Mouse (Mus musculus): ENCODE measurements around the gene Fam169b. TPM values are rescaled to one million over a fixed set of nuclear protein-coding genes. Genes with fewer than 3 reads are reported as not detected.
A peak's percentile ranks its signal among the peaks of the same experiment; 100 is the strongest.

The Fam169b gene
- polyA plus RNA-seq, 1 experiment from 2014 or later, result 0.42 TPM

- H3K9me3 ChIP-seq (ENCODE audit: control insufficient read depth, low read length), result no peaks in the 10 kb centered on the region
- H3K27ac ChIP-seq (ENCODE audit: low read length), result no peak overlapping the region
- no peaks in the 10 kb centered on the region for H3K4me1 ChIP-seq (ENCODE audit: control insufficient read depth, insufficient read depth, low read length)
- ATAC-seq, result peak; percentile 78
- H3K4me3 ChIP-seq (ENCODE audit: low read length), result no peak overlapping the region
- H3K27me3 ChIP-seq (replicated peaks; ENCODE audit: control insufficient read depth, insufficient read depth, low read length), result no peaks in the 10 kb centered on the region
- H3K36me3 ChIP-seq (ENCODE audit: control insufficient read depth, insufficient read depth, low read length), result no peaks in the 10 kb centered on the region
- 65% methylated on average over 14 of the region's 14 CpGs for WGBS
- H3K4me2 ChIP-seq (ENCODE audit: low read depth, low read length), result no peak overlapping the region
- H3K9ac ChIP-seq (ENCODE audit: low read depth, low read length), result no peak overlapping the region
Observed at GRCm38 (mm10) chr7:68320078-68320810, 46.6 kb downstream of the Fam169b start.

DNA sequence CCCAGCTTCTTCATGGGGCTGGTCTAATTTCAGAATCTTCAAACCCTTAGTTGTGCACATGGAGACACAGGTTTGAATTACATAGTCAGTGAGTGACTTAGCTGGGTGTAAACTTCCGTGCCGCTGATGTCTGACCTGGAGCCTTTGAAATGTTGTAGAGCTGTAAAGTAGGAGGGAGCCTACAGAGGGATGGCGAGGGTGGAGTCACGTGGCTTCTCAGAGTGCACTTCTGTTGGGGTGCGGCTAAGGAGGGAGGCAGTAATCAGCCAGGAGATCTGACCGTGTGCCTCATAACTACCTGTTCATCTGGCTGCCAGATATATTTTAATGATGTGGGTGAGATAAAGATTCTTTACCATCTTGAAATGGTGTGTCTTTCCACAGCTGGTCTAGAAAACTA lies 49.4 kb downstream of the Fam169b start:
- H3K27me3 ChIP-seq (replicated peaks; ENCODE audit: control insufficient read depth, insufficient read depth, low read length), result no peaks in the 10 kb centered on the region
- H3K36me3 ChIP-seq (ENCODE audit: control insufficient read depth, insufficient read depth, low read length), result no peaks in the 10 kb centered on the region
- no peak overlapping the region for H3K4me3 ChIP-seq (ENCODE audit: low read length)
- 53% methylated on average over 6 of the region's 6 CpGs for WGBS
- no peak overlapping the region for H3K27ac ChIP-seq (ENCODE audit: low read length)
- peak; percentile 86 for ATAC-seq
- H3K4me2 ChIP-seq (ENCODE audit: low read depth, low read length), result no peak overlapping the region
- no peaks in the 10 kb centered on the region for H3K9me3 ChIP-seq (ENCODE audit: control insufficient read depth, low read length)
- H3K9ac ChIP-seq (ENCODE audit: low read depth, low read length), result no peak overlapping the region
- no peaks in the 10 kb centered on the region for H3K4me1 ChIP-seq (ENCODE audit: control insufficient read depth, insufficient read depth, low read length)

GRCm38 (mm10) chr7:68326190-68326722 lies 52.6 kb downstream of the Fam169b start:
- ATAC-seq, result no peak
- no peaks in the 10 kb centered on the region for H3K4me1 ChIP-seq (ENCODE audit: control insufficient read depth, insufficient read depth, low read length)
- H3K27ac ChIP-seq (ENCODE audit: low read length), result no peak overlapping the region
- H3K9ac ChIP-seq (ENCODE audit: low read depth, low read length), result no peak overlapping the region
- no peaks in the 10 kb centered on the region for H3K36me3 ChIP-seq (ENCODE audit: control insufficient read depth, insufficient read depth, low read length)
- whole genome bisulfite sequencing, result 76% methylated on average over 7 of the region's 7 CpGs
- no peaks in the 10 kb centered on the region for H3K27me3 ChIP-seq (replicated peaks; ENCODE audit: control insufficient read depth, insufficient read depth, low read length)
- no peak overlapping the region for H3K4me3 ChIP-seq (ENCODE audit: low read length)
- no peak overlapping the region for H3K4me2 ChIP-seq (ENCODE audit: low read depth, low read length)
- H3K9me3 ChIP-seq (ENCODE audit: control insufficient read depth, low read length), result no peaks in the 10 kb centered on the region

DNA sequence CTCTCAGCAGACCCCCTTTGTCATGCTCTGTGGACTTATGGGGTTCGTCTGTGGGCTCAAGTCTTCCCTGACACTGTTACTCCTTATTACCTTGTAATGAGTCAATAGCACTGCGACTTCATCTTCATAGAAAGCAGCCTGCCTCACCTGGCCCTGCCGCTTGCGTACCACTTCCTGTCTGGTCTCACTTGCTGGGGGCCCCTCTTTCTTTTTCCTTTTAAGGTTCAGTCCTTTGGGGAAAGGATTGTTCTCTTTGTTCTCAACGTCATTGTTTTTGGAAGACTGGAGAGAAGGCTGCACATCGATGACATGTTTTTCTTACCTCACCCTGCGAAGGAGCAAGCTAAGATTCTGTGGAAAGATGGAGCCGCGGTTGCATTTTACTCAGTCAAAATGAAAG lies 55.4 kb downstream of the Fam169b start:
- Histone ChIP-seq H3K9ac (ENCODE audit: low read depth, low read length) (no peak overlapping the region), H3K4me3 (ENCODE audit: low read length) (no peak overlapping the region), H3K27ac (ENCODE audit: low read length) (no peak overlapping the region), H3K9me3 (ENCODE audit: control insufficient read depth, low read length) (no peaks in the 10 kb centered on the region), H3K27me3 (replicated peaks; ENCODE audit: control insufficient read depth, insufficient read depth, low read length) (no peaks in the 10 kb centered on the region), H3K36me3 (ENCODE audit: control insufficient read depth, insufficient read depth, low read length) (no peaks in the 10 kb centered on the region), H3K4me1 (ENCODE audit: control insufficient read depth, insufficient read depth, low read length) (no peaks in the 10 kb centered on the region), H3K4me2 (ENCODE audit: low read depth, low read length) (no peak overlapping the region)
- no peak for ATAC-seq
- WGBS, result 82% methylated on average over 9 of the region's 9 CpGs

DNA sequence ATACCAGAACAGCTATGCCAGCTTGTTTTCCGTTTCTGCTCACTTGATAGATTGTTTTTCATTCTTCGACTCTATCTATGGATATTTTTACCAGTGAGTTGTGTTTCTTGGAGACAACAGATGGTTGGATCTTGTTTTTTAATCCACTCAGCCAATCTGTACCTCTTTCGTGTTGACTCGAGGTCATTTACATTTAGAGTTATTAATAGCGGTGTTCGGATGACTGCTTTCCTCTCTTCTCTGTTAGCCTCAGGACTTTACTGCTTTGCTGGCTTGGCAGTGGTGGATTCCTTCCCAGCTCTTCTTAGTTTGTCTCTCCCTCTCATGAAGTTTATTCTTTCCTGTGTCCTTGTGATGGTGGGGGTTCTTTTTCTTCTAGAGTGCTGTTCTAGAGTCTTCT lies 59.2 kb downstream of the Fam169b start:
- no peak overlapping the region for H3K4me2 ChIP-seq (ENCODE audit: low read depth, low read length)
- no peaks in the 10 kb centered on the region for H3K36me3 ChIP-seq (ENCODE audit: control insufficient read depth, insufficient read depth, low read length)
- no peaks in the 10 kb centered on the region for H3K9me3 ChIP-seq (ENCODE audit: control insufficient read depth, low read length)
- H3K9ac ChIP-seq (ENCODE audit: low read depth, low read length), result no peak overlapping the region
- WGBS, result 85% methylated on average over 6 of the region's 6 CpGs
- no peak for ATAC-seq
- no peak overlapping the region for H3K27ac ChIP-seq (ENCODE audit: low read length)
- H3K4me3 ChIP-seq (ENCODE audit: low read length), result no peak overlapping the region
- peaks cover 5% of the 10 kb centered on the region; the same call in 1 of the 2 replicates for H3K4me1 ChIP-seq (ENCODE audit: control insufficient read depth, insufficient read depth, low read length)
- H3K27me3 ChIP-seq (replicated peaks; ENCODE audit: control insufficient read depth, insufficient read depth, low read length), result no peaks in the 10 kb centered on the region

DNA sequence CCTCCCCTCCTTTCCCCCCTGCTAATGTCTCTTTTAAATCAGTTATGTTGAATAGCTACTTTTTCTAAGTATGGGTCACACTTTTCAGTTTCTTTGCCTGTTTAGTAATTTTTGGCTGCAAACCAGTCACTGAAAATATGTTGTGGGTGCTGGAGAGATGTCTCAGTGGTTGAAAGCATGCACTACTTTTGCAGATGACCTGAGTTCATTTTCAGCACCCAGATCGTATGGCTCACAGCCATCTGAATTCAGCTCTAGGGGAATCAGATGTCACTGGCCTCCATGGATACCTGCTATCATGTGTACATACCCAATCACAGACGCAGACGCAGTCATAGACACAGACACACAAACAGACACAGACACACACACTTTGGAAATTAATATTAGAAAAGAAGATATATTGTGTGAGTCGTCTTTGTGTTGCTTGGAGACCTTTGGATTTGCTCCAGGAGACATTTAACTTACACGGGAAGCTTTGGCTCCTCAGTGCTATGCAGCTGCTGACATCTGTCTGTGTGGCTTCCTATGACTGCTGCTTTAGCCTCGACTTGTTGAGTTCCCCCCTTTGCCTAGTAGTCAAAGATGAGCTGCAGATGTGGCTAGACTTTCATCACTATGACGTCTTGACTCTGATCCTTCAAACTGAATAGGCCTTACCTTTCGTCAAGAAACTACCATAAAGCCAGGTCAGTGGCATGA lies 63.6 kb downstream of the Fam169b start:
- no peaks in the 10 kb centered on the region for H3K36me3 ChIP-seq (ENCODE audit: control insufficient read depth, insufficient read depth, low read length)
- no peak overlapping the region for H3K4me2 ChIP-seq (ENCODE audit: low read depth, low read length)
- H3K9me3 ChIP-seq (ENCODE audit: control insufficient read depth, low read length), result no peaks in the 10 kb centered on the region
- no peak overlapping the region for H3K9ac ChIP-seq (ENCODE audit: low read depth, low read length)
- H3K27me3 ChIP-seq (replicated peaks; ENCODE audit: control insufficient read depth, insufficient read depth, low read length), result no peaks in the 10 kb centered on the region
- no peak overlapping the region for H3K4me3 ChIP-seq (ENCODE audit: low read length)
- H3K27ac ChIP-seq (ENCODE audit: low read length), result peak overlapping the region; percentile 33; the same call in 1 of the 2 replicates
- WGBS, result 53% methylated on average over 8 of the region's 8 CpGs
- ATAC-seq, result no peak
- H3K4me1 ChIP-seq (ENCODE audit: control insufficient read depth, insufficient read depth, low read length), result peaks cover 5% of the 10 kb centered on the region; the same call in 1 of the 2 replicates

DNA sequence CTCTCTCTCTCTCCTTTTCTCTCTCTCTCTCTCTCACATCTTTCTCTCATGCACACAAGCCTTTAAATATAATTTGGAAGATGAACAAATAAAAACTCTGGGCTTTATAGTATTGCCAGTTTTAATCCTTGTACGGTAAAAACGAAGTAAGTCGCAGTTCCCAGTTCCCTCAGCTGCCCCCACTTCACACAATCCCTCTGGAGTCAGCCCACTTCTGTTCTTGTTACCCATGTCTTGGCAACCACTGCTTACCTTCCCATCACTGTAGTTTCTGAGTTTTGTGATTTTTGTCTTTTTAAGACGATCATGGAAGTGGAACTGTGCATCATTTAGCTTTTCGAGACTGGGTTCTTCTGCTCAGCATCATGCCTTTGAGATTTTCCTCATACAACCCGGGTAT lies 65.0 kb downstream of the Fam169b start:
- Histone ChIP-seq H3K4me1 (ENCODE audit: control insufficient read depth, insufficient read depth, low read length) (peaks cover 5% of the 10 kb centered on the region; the same call in 1 of the 2 replicates), H3K9ac (ENCODE audit: low read depth, low read length) (no peak overlapping the region), H3K4me3 (ENCODE audit: low read length) (no peak overlapping the region), H3K27me3 (replicated peaks; ENCODE audit: control insufficient read depth, insufficient read depth, low read length) (no peaks in the 10 kb centered on the region), H3K36me3 (ENCODE audit: control insufficient read depth, insufficient read depth, low read length) (no peaks in the 10 kb centered on the region), H3K9me3 (ENCODE audit: control insufficient read depth, low read length) (no peaks in the 10 kb centered on the region), H3K27ac (ENCODE audit: low read length) (no peak overlapping the region), H3K4me2 (ENCODE audit: low read depth, low read length) (no peak overlapping the region)
- WGBS, result 89% methylated on average over 6 of the region's 6 CpGs
- ATAC-seq, result no peak

- ATAC-seq, result no peak
- Histone ChIP-seq H3K4me1 (ENCODE audit: control insufficient read depth, insufficient read depth, low read length) (no peaks in the 10 kb centered on the region), H3K27me3 (replicated peaks; ENCODE audit: control insufficient read depth, insufficient read depth, low read length) (no peaks in the 10 kb centered on the region), H3K4me3 (ENCODE audit: low read length) (no peak overlapping the region), H3K4me2 (ENCODE audit: low read depth, low read length) (no peak overlapping the region), H3K9ac (ENCODE audit: low read depth, low read length) (no peak overlapping the region), H3K36me3 (ENCODE audit: control insufficient read depth, insufficient read depth, low read length) (no peaks in the 10 kb centered on the region), H3K9me3 (ENCODE audit: control insufficient read depth, low read length) (no peaks in the 10 kb centered on the region), H3K27ac (ENCODE audit: low read length) (no peak overlapping the region)
- WGBS, result 57% methylated on average over 5 of the region's 5 CpGs
Observed at GRCm38 (mm10) chr7:68344561-68344960, 70.9 kb downstream of the Fam169b start.

DNA sequence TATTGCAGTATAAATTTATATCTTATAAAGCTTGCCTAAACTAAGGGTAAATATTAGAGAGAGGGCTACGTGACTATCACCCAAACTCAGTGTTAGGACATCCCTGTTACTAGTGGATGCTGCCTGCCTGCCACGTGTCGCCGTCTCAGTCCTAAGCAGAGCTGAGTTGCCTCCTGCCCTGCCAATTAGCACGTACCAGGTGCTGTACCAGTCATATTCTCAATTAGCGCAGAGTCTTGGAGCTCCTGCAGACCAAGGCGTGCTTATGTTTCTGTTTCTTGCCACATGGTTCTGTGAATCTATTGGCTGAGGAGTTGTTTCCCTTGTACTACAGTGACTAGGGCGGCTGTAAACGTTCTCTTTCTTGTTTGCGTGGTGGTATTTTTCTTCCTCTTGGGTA lies 72.3 kb downstream of the Fam169b start:
- Histone ChIP-seq H3K9me3 (ENCODE audit: control insufficient read depth, low read length) (no peaks in the 10 kb centered on the region), H3K4me1 (ENCODE audit: control insufficient read depth, insufficient read depth, low read length) (no peaks in the 10 kb centered on the region), H3K9ac (ENCODE audit: low read depth, low read length) (no peak overlapping the region), H3K27ac (ENCODE audit: low read length) (no peak overlapping the region), H3K4me2 (ENCODE audit: low read depth, low read length) (no peak overlapping the region), H3K27me3 (replicated peaks; ENCODE audit: control insufficient read depth, insufficient read depth, low read length) (no peaks in the 10 kb centered on the region), H3K36me3 (ENCODE audit: control insufficient read depth, insufficient read depth, low read length) (no peaks in the 10 kb centered on the region), H3K4me3 (ENCODE audit: low read length) (no peak overlapping the region)
- 89% methylated on average over 10 of the region's 10 CpGs for WGBS
- no peak for ATAC-seq

Measured in intestine, embryonic 16.5 days (tissue).